Mouse (Mus musculus): ENCODE results near the gene Hist1h1e. TPM values are rescaled to one million over a fixed set of nuclear protein-coding genes. Genes with fewer than 3 reads are reported as not detected.
A peak's percentile ranks its signal among the peaks of the same experiment; 100 is the strongest.
"Not testable (repeated sequence)": the region's sequence is repeated elsewhere in the genome, so short reads cannot be mapped to it uniquely, and the experiment has no call there.

Hist1h1e gene
- total and polyA plus RNA-seq, 3 experiments: 1.9 to 486 (median 18.3) TPM

DNA sequence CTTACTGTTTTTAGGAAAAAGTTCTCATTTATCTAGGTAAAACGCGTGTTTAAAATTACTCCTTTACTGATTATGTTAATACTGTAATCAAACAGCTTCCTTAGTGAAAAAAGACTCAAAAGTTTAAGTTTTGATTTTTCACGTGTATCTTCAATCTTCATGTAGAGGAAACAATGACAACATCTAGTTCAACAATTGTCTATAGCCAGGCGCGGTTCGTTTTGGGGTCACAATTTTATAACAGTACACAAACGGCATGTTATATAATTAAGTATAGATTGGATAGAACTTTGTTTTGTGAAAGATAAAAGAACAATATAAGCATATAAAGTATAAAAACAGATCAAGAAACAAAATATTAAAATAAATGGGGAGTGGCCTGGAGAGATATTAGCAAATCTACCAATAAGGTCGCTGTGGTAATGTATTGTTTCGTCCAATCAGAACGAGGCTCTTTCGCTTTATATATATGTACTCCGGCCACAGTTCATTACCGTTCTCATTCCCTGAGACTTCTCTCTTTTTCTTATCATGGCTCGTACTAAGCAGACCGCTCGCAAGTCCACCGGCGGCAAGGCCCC, 47.0 kb downstream of the Hist1h1e start, which contains the start of gene Hist1h3d (continued):
- no peak for TF ChIP-seq EP300 (IDR thresholded peaks at IDR 0.05; ENCODE audit: low read length)
- peak; percentile 55 for TF ChIP-seq TCF12 (IDR thresholded peaks at IDR 0.05; ENCODE audit: low read depth, low read length)

DNA sequence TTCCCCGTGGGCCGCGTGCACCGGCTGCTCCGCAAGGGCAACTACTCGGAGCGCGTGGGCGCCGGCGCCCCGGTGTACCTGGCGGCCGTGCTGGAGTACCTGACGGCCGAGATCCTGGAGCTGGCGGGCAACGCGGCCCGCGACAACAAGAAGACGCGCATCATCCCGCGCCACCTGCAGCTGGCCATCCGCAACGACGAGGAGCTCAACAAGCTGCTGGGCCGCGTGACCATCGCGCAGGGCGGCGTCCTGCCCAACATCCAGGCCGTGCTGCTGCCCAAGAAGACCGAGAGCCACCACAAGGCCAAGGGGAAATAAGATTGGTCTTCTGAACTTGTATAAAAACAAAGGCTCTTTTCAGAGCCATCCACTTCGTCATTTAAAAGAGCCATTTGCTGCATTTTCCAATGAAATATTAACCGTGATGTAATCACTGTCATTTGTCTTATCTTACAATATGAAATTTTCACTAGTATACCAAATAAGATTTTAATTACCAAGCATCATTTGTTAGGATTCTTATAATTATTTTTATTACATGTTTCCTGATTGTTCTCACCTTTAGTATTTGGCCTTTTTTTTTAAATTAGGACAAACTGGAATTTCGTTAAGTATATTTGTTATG, 47.7 kb downstream of the Hist1h1e start:
- H3K27me3 ChIP-seq (replicated peaks); H3K36me3 ChIP-seq (replicated peaks in 1 of 2; ENCODE audit: control insufficient read depth in 1 of 2, insufficient read depth in 1 of 2, low read length in 1 of 2); H3K79me2 ChIP-seq (replicated peaks; ENCODE audit: control insufficient read depth, extremely low read depth, insufficient read depth, poor library complexity, severe bottlenecking); H3K9me3 ChIP-seq (replicated peaks; ENCODE audit: low read length); dilution Hi-C loops (cut with MboI; ENCODE audit: extremely low pct_ligation_motif_present, extremely low pct_unique_long_range_greater_than_20kb, low sequenced_read_pairs): not testable (repeated sequence)
- H3K4me1 ChIP-seq (ENCODE audit: control insufficient read depth in 1 of 2, insufficient read depth in 2 of 2): peaks cover 0 to 15% of the 10 kb centered on the region in 2 experiments; a peak in 2 of 4 replicates
- H3K27ac ChIP-seq (ENCODE audit: insufficient read depth, low read depth): peak overlapping the region; percentile 77
- TF ChIP-seq UBTF (IDR thresholded peaks at IDR 0.05; ENCODE audit: low read depth, low read length): peak; percentile 80; the same call in 1 of the 2 replicates
- TF ChIP-seq NELFE (IDR thresholded peaks at IDR 0.05; ENCODE audit: low read depth, low read length): peak; percentile 81
- TF ChIP-seq POLR2AphosphoS2 (IDR thresholded peaks at IDR 0.05; ENCODE audit: low read depth, low read length): peak; percentile 92
- TF ChIP-seq MEF2A (IDR thresholded peaks at IDR 0.05; ENCODE audit: borderline replicate concordance, low read depth, low read length): 0 out of 2 replicates have a peak, but pooled peaks have one; percentile 6
- TF ChIP-seq CHD1 (IDR thresholded peaks at IDR 0.05; ENCODE audit: low read depth, low read length): peak; percentile 84
- peak; percentile 85 for TF ChIP-seq POLR2A (IDR thresholded peaks at IDR 0.05; ENCODE audit: low read depth, low read length)
- peak; percentile 98 for TF ChIP-seq ZMIZ1 (IDR thresholded peaks at IDR 0.05; ENCODE audit: low read depth, low read length)
- TF ChIP-seq RCOR1 (conservative IDR thresholded peaks at IDR 0.05; ENCODE audit: low read depth, low read length): 0 out of 2 replicates have a peak, but pooled peaks have one; percentile 45
- 0 out of 2 replicates have a peak, but pooled peaks have one; percentile 3 for TF ChIP-seq SIN3A (IDR thresholded peaks at IDR 0.05; ENCODE audit: low read length)
- in situ Hi-C loops (cut with MboI; ENCODE audit: low pct_ligation_motif_present, low pct_unique_long_range_greater_than_20kb, low sequenced_read_pairs): loop anchor here (25.0 kb wide), 1 partner anchor 1837 kb away; the partner anchor contains the start of gene Hist1h4j
- H3K9ac ChIP-seq (ENCODE audit: insufficient read depth, low read depth): peak overlapping the region; percentile 66; the same call in 1 of the 2 replicates
- peak overlapping the region; percentile 56; the same call in 1 of the 2 replicates for H3K4me2 ChIP-seq (ENCODE audit: insufficient read depth, low read depth, poor library complexity, severe bottlenecking)
- H3K4me3 ChIP-seq (replicated peaks in 1 of 3; ENCODE audit: low read depth in 2 of 3, low read length in 2 of 3, poor library complexity in 1 of 3): peak overlapping the region in 1 of 3 experiments; percentile 15
- peak; percentile 58 for DNase-seq (ENCODE audit: extremely low read depth)

DNA sequence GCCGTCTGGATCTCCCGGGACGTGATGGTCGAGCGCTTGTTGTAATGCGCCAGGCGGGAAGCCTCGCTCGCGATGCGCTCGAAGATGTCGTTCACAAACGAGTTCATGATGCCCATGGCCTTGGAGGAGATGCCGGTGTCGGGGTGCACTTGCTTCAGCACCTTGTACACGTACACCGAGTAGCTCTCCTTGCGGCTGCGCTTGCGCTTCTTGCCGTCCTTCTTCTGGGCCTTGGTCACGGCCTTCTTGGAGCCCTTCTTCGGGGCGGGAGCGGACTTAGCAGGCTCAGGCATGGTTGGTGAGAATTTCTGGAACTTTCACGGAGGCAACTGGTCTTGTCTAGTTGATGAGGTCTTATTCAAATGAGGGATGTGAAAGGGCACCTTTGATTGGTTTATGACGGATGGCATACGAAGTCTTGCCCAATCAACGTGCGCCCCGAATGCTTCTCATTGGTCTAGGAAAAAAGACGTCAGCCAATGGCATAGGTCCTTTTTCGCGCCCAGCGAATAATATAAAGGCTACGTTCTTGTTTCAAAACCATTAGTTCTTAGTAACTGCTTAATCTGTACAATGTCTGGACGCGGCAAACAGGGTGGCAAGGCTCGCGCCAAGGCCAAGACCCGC, 48.3 kb downstream of the Hist1h1e start, which contains the start of the genes Hist1h2bf and Hist1h2ad:
TSS of gene Hist1h2bf (minus strand) at position 299 of the 627 bp plus-strand sequence.
TSS of gene Hist1h2ad (plus strand) at position 484 of the 627 bp plus-strand sequence.
- H3K27me3 ChIP-seq (replicated peaks); H3K36me3 ChIP-seq (replicated peaks in 1 of 2; ENCODE audit: control insufficient read depth in 1 of 2, insufficient read depth in 1 of 2, low read length in 1 of 2); H3K9me3 ChIP-seq (replicated peaks; ENCODE audit: low read length); dilution Hi-C loops (cut with MboI; ENCODE audit: extremely low pct_ligation_motif_present, extremely low pct_unique_long_range_greater_than_20kb, low sequenced_read_pairs); H3K79me2 ChIP-seq (replicated peaks; ENCODE audit: control insufficient read depth, extremely low read depth, insufficient read depth, poor library complexity, severe bottlenecking): not testable (repeated sequence)
- H3K4me1 ChIP-seq (ENCODE audit: control insufficient read depth in 1 of 2, insufficient read depth in 2 of 2): peaks cover 0 to 15% of the 10 kb centered on the region in 2 experiments; a peak in 2 of 4 replicates
- peak within 1 kb of the TSS; percentile 91 for H3K9ac ChIP-seq (ENCODE audit: insufficient read depth, low read depth)
- peak; percentile 99 for DNase-seq (ENCODE audit: extremely low read depth)
- H3K4me2 ChIP-seq (ENCODE audit: insufficient read depth, low read depth, poor library complexity, severe bottlenecking): peak within 1 kb of the TSS; percentile 76
- H3K4me3 ChIP-seq (replicated peaks in 1 of 3; ENCODE audit: low read depth in 2 of 3, low read length in 2 of 3, poor library complexity in 1 of 3): peak within 1 kb of the TSS; percentile 34 to 59 (median 39)
- H3K27ac ChIP-seq (ENCODE audit: insufficient read depth, low read depth): peak within 1 kb of the TSS; percentile 93
- in situ Hi-C loops (cut with MboI; ENCODE audit: low pct_ligation_motif_present, low pct_unique_long_range_greater_than_20kb, low sequenced_read_pairs): loop anchor here (25.0 kb wide), 1 partner anchor 1837 kb away; the partner anchor contains the start of gene Hist1h4j
- TF ChIP-seq NRF1 (IDR thresholded peaks at IDR 0.05; ENCODE audit: low read depth, low read length) (peak; percentile 18), TCF12 (IDR thresholded peaks at IDR 0.05; ENCODE audit: low read depth, low read length) (peak; percentile 96), CHD2 (IDR thresholded peaks at IDR 0.05; ENCODE audit: low read length) (peak; percentile 98), ZMIZ1 (IDR thresholded peaks at IDR 0.05; ENCODE audit: low read depth, low read length) (0 out of 2 replicates have a peak, but pooled peaks have one; percentile 90), MEF2A (IDR thresholded peaks at IDR 0.05; ENCODE audit: borderline replicate concordance, low read depth, low read length) (0 out of 2 replicates have a peak, but pooled peaks have one; percentile 24), POLR2A (IDR thresholded peaks at IDR 0.05; ENCODE audit: low read depth, low read length) (peak; percentile 42), UBTF (IDR thresholded peaks at IDR 0.05; ENCODE audit: low read depth, low read length) (peak; percentile 5; the same call in 1 of the 2 replicates), SIN3A (IDR thresholded peaks at IDR 0.05; ENCODE audit: low read length) (0 out of 2 replicates have a peak, but pooled peaks have one; percentile 57), HCFC1 (IDR thresholded peaks at IDR 0.05; ENCODE audit: low read depth, low read length) (peak; percentile 17; the same call in 1 of the 2 replicates), MXI1 (IDR thresholded peaks at IDR 0.05; ENCODE audit: low read depth, low read length) (peak; percentile 58; the same call in 1 of the 2 replicates), TBP (conservative IDR thresholded peaks at IDR 0.05; ENCODE audit: low read depth, low read length) (peak; percentile 98), E2F4 (IDR thresholded peaks at IDR 0.05; ENCODE audit: insufficient replicate concordance, low read depth, low read length) (peak; percentile 98)
